Mouse (Mus musculus) WW6 (cell line): Measurements from ENCODE around the gene Cpt2.

ENCODE experiments used
- DNase-seq: peaks from one replicate; pipeline ENCODE4 v3.0.0-alpha.2; 2013; ENCODE audit warnings: low read depth, low spot score

Cpt2 gene

GRCm38 (mm10) chr4:107921152-107921695 is 2.2 kb downstream of the Cpt2 start:
- DNase-seq = no peak

- no peak for DNase-seq
These were observed 3.1 kb downstream of the Cpt2 start for GRCm38 (mm10) chr4:107920336-107920735.

GRCm38 (mm10) chr4:107910020-107910419 is 13.4 kb downstream of the Cpt2 start:
- no peak for DNase-seq

- no peak for DNase-seq
These were observed 16.8 kb downstream of the Cpt2 start for GRCm38 (mm10) chr4:107906561-107906960.

- no peak for DNase-seq
These were observed 19.2 kb downstream of the Cpt2 start for GRCm38 (mm10) chr4:107904252-107904651.

GRCm38 (mm10) chr4:107900206-107900605 is 23.2 kb downstream of the Cpt2 start:
- DNase-seq = no peak

- DNase-seq = no peak
These were observed 24.0 kb downstream of the Cpt2 start for GRCm38 (mm10) chr4:107899211-107899927.

- no peak for DNase-seq
These were observed 30.7 kb downstream of the Cpt2 start for GRCm38 (mm10) chr4:107892663-107893062.

- peak; percentile 91 for DNase-seq
These were observed 33.5 kb downstream of the Cpt2 start, which contains the start of gene 0610037L13Rik for GRCm38 (mm10) chr4:107889731-107890432. Gene 0610037L13Rik, plus strand, starts transcription at chr4:107889813.

GRCm38 (mm10) chr4:107889385-107889730 is 34.1 kb downstream of the Cpt2 start:
- no peak for DNase-seq

- DNase-seq = no peak
These were observed 37.0 kb downstream of the Cpt2 start for GRCm38 (mm10) chr4:107886371-107886770.

- DNase-seq = no peak
These were observed 41.8 kb downstream of the Cpt2 start for GRCm38 (mm10) chr4:107881631-107882030.

GRCm38 (mm10) chr4:107879254-107880050 is 44.0 kb downstream of the Cpt2 start, which contains the start of gene Magoh:
Gene Magoh, plus strand, starts transcription at chr4:107879755.
- DNase-seq = peak; percentile 81

GRCm38 (mm10) chr4:107864866-107865265 is 58.5 kb downstream of the Cpt2 start:
- DNase-seq = no peak

- DNase-seq = no peak
These were observed 64.4 kb downstream of the Cpt2 start for GRCm38 (mm10) chr4:107858995-107859394.

GRCm38 (mm10) chr4:107856958-107857686 is 66.3 kb downstream of the Cpt2 start:
- no peak for DNase-seq
